Mouse (Mus musculus) forebrain, embryonic 10.5 days (tissue): ENCODE data around the gene Rxra. TPM values are rescaled to one million over a fixed set of nuclear protein-coding genes. Genes with fewer than 3 reads are reported as not detected.
A peak's percentile ranks its signal among the peaks of the same experiment; 100 is the strongest.

Source experiments
- DNase-seq: peaks from one replicate; pipeline ENCODE4 v3.0.0-alpha.2; 2017; ENCODE audit warnings: low spot score; ENCODE audit errors: extremely low spot score
- H3K27ac ChIP-seq: fragments of 300-500 bp; sonication (generic); 2 replicates; pipeline ENCODE4 v1.5.1; 2016; ENCODE audit warnings: mild to moderate bottlenecking
- H3K27me3 ChIP-seq: fragments of 300-500 bp; sonication (generic); 2 replicates; pipeline ENCODE4 v1.6.1; 2016; ENCODE audit warnings: mild to moderate bottlenecking; ENCODE audit not compliant: poor library complexity, severe bottlenecking
- H3K36me3 ChIP-seq: fragments of 300-500 bp; sonication (generic); replicated peaks from 2 replicates; pipeline ENCODE4 v1.6.1; 2016; ENCODE audit warnings: mild to moderate bottlenecking, moderate library complexity
- H3K4me1 ChIP-seq: fragments of 300-500 bp; sonication (generic); 2 replicates; pipeline ENCODE4 v1.6.1; 2016
- H3K4me3 ChIP-seq: fragments of 300-500 bp; sonication (generic); 2 replicates; pipeline ENCODE4 v1.5.1; 2016; ENCODE audit warnings: mild to moderate bottlenecking, moderate library complexity
- H3K9me3 ChIP-seq: fragments of 300-500 bp; sonication (generic); 2 replicates; pipeline ENCODE4 v1.6.1; 2016; ENCODE audit warnings: mild to moderate bottlenecking, moderate library complexity
- WGBS: fragments of 180-500 bp; shearing (Covaris S2); methylation state at CpG from one replicate; pipeline ENCODE4 v1.1.7; 2016; 5-methylcytosine and 5-hydroxymethylcytosine counted together
- polyA plus RNA-seq: library from polyadenylated mRNA; unstranded; fragments of >200 nt; fragmentation: Nextera tagmentation; extraction: Ambion mirVana; gene quantifications from 2 replicates; pipeline ENCODE4 v1.2.1, GENCODE M21; 2016

Gene Rxra
- polyA plus RNA-seq, 1 experiment from 2014 or later, result 7.8 TPM

DNA sequence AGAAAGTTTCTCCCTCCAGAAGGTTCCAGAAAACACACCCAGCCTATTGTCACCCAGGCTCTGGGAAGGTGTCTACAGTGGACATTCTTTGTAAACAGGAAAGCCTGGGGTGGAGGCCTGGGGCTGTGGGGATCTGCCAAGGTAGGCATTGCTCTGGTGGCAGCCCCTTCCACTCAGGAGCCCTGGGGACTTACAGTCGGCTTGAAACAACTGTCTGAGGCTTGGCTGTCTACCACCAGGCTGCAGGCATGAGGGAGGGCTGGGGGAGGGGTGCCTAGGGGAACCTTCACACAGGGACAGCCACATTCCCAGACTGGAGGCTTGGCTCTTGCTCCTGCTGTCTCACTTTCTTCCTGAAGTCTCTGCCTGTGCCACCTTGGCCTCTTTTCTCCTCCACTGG lies 58.1 kb downstream of the Rxra start:
- peaks cover 55% of the 10 kb centered on the region for H3K4me1 ChIP-seq
- H3K36me3 ChIP-seq, result peaks cover 21% of the 10 kb centered on the region
- peak overlapping the region; percentile 49; the same call in 1 of the 2 replicates for H3K27ac ChIP-seq
- H3K4me3 ChIP-seq, result no peak overlapping the region
- WGBS, result 25% methylated on average over 1 of the region's 1 CpGs
- H3K27me3 ChIP-seq, result peaks cover 9% of the 10 kb centered on the region
- no peak for DNase-seq
- H3K9me3 ChIP-seq, result no peaks in the 10 kb centered on the region

- WGBS, result 82% methylated on average over 2 of the region's 2 CpGs
- Histone ChIP-seq H3K27me3 (peaks cover 9% of the 10 kb centered on the region), H3K36me3 (peaks cover 21% of the 10 kb centered on the region), H3K4me1 (peaks cover 59% of the 10 kb centered on the region), H3K4me3 (no peak overlapping the region), H3K9me3 (no peaks in the 10 kb centered on the region), H3K27ac (peak overlapping the region; percentile 49; the same call in 1 of the 2 replicates)
- DNase-seq, result no peak
Measured at GRCm38 (mm10) chr2:27734800-27735199, 58.6 kb downstream of the Rxra start.

DNA sequence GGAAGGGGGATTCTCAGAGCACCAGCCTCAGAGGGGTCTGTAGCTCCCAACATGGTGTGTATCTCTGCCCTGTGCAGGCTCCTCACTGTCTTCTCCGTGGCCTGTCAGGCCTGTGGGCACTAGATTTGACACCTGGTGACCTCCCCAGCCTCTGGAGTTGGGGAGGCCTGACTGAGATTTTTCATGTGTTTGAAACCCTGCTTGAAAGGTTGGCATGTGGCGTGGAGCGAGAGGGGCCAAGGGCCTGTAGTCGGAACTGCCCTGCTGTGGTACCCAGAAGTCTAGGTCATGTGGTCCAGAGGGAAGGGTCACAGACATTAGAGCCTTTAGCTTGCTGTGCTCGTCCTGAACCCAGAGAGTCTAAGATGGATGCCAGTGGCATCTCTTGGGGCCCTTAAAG lies 60.6 kb downstream of the Rxra start:
- peaks cover 73% of the 10 kb centered on the region for H3K4me1 ChIP-seq

DNA sequence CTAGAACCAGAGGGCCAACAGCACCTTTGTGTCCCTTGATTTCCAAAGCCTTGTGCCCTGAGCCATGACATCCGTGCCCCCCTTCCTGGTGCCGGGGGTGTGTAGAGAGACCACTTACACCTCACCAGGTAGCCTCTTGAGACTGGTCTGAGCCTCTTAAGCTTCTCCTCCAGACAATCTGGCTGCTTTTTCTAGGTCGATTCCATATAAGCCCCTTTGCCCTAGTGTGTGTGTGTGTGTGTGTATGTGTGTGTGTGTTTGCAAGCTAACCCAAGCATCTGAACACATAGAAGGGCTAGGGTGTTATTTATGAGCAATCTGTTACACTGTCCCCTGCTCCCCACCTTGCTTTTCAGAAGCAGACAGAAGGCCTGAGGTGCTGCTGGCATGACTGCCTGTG lies 62.2 kb downstream of the Rxra start:
- H3K36me3 ChIP-seq, result peaks cover 45% of the 10 kb centered on the region
- WGBS, result 89% methylated on average over 3 of the region's 3 CpGs
- DNase-seq, result no peak
- H3K4me3 ChIP-seq, result no peak overlapping the region
- H3K4me1 ChIP-seq, result peaks cover 60% of the 10 kb centered on the region
- no peaks in the 10 kb centered on the region for H3K9me3 ChIP-seq
- peaks cover 9% of the 10 kb centered on the region for H3K27me3 ChIP-seq
- no peak overlapping the region for H3K27ac ChIP-seq

More for the DNA sequence above, 60.6 kb downstream of the Rxra start:
- Histone ChIP-seq H3K27ac (no peak overlapping the region), H3K36me3 (peaks cover 29% of the 10 kb centered on the region), H3K27me3 (peaks cover 9% of the 10 kb centered on the region), H3K9me3 (no peaks in the 10 kb centered on the region), H3K4me3 (no peak overlapping the region)
- DNase-seq, result no peak
- 90% methylated on average over 5 of the region's 5 CpGs for WGBS

DNA sequence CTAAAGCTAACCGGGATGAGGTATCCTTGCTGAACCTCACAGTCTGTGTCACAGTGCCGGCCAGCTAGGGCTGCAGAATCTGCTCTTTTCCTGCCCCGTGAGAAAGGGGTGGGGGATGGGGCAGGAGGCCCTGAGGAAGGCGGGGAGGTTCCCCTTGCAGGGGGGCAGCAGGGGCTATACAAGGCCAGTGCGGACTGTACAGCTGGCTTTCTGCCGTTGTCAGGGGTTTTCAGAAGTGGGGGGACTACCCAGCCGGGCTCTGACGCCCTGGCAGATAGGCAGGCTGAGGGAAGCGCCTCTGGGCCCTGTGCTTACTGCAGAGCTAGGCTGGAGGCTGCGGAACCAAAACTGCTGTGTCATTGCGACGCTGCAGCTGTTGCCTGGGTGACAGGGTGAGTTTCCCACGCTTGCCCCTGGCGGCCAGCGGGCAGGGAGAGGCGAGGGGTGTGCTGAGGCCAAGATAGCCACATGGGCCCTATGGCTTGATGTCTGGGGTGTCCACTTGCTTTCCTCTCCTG lies 63.9 kb downstream of the Rxra start:
- WGBS, result 1% methylated on average over 16 of the region's 16 CpGs
- no peaks in the 10 kb centered on the region for H3K9me3 ChIP-seq
- peak overlapping the region; percentile 77 for H3K27ac ChIP-seq
- peaks cover 54% of the 10 kb centered on the region for H3K4me1 ChIP-seq
- H3K36me3 ChIP-seq, result peaks cover 62% of the 10 kb centered on the region
- peaks cover 9% of the 10 kb centered on the region for H3K27me3 ChIP-seq
- peak; percentile 84 for DNase-seq
- H3K4me3 ChIP-seq, result peak overlapping the region; percentile 34

DNA sequence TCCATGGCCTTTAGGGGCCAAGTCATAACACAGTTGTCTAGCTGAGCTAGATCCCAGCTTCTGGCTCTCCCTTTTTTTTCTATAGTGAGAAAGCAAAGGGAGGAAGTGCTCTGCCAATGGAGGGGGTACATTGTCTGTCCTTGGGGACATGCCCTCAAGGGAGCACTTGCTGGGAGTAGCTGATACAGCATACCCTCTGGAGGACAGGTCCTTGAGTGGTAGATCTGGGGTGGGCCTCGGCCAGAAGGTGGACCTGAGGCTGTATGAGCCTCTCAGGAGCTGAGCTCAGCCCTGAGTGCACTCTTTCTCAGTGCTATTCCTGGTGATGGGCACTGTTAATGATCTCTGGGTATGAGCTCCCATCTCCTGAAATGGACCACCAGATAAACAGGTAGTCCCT lies 66.9 kb downstream of the Rxra start:
- Histone ChIP-seq H3K9me3 (no peaks in the 10 kb centered on the region), H3K4me1 (peaks cover 73% of the 10 kb centered on the region), H3K27me3 (peaks cover 9% of the 10 kb centered on the region), H3K27ac (no peak overlapping the region), H3K36me3 (peaks cover 61% of the 10 kb centered on the region), H3K4me3 (no peak overlapping the region)
- WGBS, result 87% methylated on average over 1 of the region's 1 CpGs
- no peak for DNase-seq

DNA sequence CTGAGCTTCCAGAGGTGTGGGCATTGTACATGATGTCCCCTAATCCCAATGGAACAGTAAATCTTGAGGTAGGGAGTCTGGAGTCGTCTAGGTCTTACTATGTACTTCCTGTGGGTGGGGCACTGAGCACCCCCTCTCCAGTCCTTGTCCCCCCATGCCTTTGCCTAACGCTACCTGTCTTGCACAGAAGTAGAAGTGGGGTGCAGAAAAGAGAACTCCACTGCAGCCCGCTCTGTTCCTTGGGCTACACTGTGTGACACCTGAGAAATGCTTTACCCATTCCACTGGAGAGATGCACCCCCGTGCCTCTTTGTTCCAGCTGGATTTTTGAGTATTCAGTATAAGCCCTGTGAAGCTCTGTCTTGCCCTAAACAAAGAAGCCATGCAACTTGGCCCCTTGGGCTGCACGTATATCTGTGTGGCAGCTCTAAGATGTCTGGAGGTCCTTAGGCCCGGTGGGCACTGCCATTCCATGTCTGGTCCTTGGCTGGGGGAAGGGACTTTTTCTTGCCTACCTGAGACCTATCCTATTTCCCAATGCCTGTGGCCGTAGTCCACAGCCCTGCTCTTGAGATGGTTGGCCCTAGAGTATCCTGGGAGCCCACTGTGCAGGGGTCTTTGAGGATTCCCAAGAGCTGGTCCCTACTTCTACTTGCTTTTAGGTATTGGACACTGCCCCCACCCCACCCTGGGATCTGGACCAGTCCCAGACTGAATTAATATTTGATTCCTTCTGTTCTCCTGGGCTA lies 67.8 kb downstream of the Rxra start:
- 89% methylated on average over 7 of the region's 7 CpGs for WGBS
- Histone ChIP-seq H3K36me3 (peaks cover 62% of the 10 kb centered on the region), H3K27ac (no peak overlapping the region; the same call in 1 of the 2 replicates), H3K27me3 (peaks cover 3% of the 10 kb centered on the region), H3K4me1 (peaks cover 68% of the 10 kb centered on the region), H3K9me3 (no peaks in the 10 kb centered on the region), H3K4me3 (no peak overlapping the region)
- no peak for DNase-seq

DNA sequence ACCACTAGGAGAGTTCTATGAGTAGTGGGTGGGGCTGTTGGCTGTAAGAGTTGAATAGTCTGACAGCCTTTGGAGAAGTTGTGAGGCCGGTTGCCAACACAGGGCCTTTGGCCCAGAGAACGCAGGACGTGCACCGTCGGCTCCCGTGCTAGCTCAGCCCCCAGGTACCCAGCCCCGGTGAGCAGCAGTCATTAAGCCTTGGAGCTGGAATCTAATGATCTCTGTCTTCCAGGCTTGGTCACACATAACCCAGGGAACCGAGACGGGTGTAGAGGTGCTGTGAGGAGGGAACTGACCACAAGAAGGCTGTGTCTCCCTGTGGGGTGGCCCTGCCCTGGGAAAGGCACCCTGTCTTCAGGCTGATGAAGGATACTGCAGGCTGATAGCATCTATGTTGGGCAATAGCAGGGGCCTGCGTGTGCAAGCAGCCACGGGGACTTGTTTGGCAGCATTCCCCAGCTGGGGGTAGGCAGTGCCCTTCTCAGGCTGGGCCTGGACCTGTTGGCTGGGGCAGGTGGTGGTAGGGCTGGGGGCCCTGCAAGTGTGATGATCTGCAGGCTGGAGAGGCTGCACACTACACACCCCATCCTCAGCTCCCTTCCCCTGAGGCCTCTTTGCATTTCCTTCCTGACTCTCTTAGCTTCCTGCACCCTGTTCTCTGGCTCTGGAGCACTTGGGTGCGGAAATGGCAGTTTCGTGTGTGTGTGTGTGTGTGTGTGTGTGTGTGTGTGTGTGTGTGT lies 68.5 kb downstream of the Rxra start:
- DNase-seq, result no peak
- Histone ChIP-seq H3K36me3 (peaks cover 69% of the 10 kb centered on the region), H3K27ac (peak overlapping the region; percentile 11; the same call in 1 of the 2 replicates), H3K4me3 (no peak overlapping the region), H3K4me1 (peaks cover 66% of the 10 kb centered on the region), H3K9me3 (no peaks in the 10 kb centered on the region), H3K27me3 (no peaks in the 10 kb centered on the region; the same call in 1 of the 2 replicates)
- 84% methylated on average over 13 of the region's 13 CpGs for WGBS

DNA sequence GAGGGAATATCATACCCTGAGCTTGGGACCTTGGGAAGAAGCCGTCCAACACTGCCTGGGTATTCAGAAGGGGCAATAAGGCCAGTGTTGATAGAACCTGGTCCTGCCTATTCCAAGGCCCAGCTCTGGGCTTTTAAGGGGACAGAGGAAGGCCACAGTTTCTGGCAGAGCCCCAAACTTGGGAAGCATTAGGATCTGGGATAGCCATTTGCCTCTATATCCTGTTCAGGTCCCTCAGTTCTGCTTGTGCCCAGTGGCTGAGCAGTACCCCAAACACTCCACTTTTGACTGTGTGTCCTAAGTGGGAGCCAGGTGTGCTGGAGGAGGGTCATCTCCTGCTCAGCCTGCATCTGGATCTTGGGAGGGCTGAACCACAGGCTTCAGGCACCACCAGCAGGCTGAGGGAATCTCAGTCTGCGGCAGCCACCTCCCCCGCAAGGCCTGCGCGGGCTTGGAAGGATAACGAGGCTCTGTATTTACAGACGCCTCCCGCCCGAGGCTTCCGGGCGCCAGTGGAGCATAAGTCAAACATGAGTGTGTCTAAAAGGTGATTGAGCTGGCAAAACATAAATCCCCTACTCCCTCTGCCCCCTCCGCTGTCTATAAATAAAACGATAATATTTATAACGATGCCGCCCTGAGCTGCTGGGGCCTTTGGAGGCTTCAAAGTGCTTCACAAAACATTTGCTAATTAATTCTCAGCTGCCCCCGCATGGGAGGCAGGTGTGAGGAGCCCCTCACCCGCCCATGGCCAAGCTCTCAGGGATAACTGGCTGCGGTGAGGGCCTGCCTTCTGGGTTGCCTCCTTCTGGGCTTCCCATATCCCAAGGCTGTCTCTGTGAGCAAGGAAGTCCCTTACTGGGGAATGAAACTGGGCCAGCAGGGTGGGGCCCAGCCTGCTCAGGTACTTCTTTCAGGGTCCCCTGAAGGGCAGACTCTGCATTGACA lies 69.7 kb downstream of the Rxra start:
- H3K9me3 ChIP-seq, result no peaks in the 10 kb centered on the region
- no peak overlapping the region for H3K4me3 ChIP-seq
- H3K27me3 ChIP-seq, result no peaks in the 10 kb centered on the region; the same call in 1 of the 2 replicates
- peaks cover 80% of the 10 kb centered on the region for H3K36me3 ChIP-seq
- 0 out of 2 replicates have a peak overlapping the region, but pooled peaks have one; percentile 26 for H3K27ac ChIP-seq
- 39% methylated on average over 18 of the region's 18 CpGs for WGBS
- H3K4me1 ChIP-seq, result peaks cover 63% of the 10 kb centered on the region
- no peak for DNase-seq

DNA sequence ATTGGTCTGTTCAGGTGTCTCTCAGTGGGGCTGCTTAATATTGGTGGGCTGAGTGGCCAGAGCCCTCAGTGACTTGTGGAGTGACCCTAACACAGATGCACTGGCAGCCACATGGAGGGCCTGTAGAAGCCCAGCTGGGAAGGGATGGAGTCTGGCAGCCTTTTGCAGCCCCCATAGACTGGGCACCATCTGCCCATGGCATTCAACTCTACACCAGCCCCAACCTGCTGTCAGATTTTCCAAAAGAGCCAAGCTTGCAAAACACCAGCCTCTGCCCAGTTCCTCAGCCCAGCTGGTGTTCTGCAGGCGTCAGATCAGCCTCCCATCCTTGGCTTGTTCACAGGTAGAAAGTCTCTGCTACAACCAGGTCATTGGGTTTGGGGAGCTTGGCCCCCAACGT lies 70.6 kb downstream of the Rxra start:
- Histone ChIP-seq H3K4me1 (peaks cover 54% of the 10 kb centered on the region), H3K27ac (no peak overlapping the region)

GRCm38 (mm10) chr2:27748984-27749383 lies 72.7 kb downstream of the Rxra start:
- no peak overlapping the region for H3K4me3 ChIP-seq
- no peaks in the 10 kb centered on the region for H3K27me3 ChIP-seq
- no peaks in the 10 kb centered on the region for H3K9me3 ChIP-seq
- H3K4me1 ChIP-seq, result peaks cover 50% of the 10 kb centered on the region
- DNase-seq, result no peak
- H3K27ac ChIP-seq, result no peak overlapping the region
- H3K36me3 ChIP-seq, result peaks cover 80% of the 10 kb centered on the region
- WGBS, result 95% methylated on average over 11 of the region's 11 CpGs

More for the DNA sequence above, 70.6 kb downstream of the Rxra start:
- H3K9me3 ChIP-seq, result no peaks in the 10 kb centered on the region
- no peaks in the 10 kb centered on the region for H3K27me3 ChIP-seq
- DNase-seq, result no peak
- no peak overlapping the region for H3K4me3 ChIP-seq
- H3K36me3 ChIP-seq, result peaks cover 80% of the 10 kb centered on the region
- 43% methylated on average over 2 of the region's 2 CpGs for WGBS
